Mouse (Mus musculus): ENCODE results near the gene Gba. TPM values are rescaled to one million over a fixed set of nuclear protein-coding genes. Genes with fewer than 3 reads are reported as not detected.

Gba gene
- polyA plus RNA-seq, 2 experiments, result 51.2 to 53.3 TPM

GRCm38 (mm10) chr3:89193351-89193750 is 9.4 kb upstream of the Gba start:
- ATAC-seq (ENCODE audit: low FRiP score, low read depth), result no peak
- 71% methylated on average over 1 of the region's 1 CpGs for WGBS

GRCm38 (mm10) chr3:89193853-89194252 is 8.9 kb upstream of the Gba start:
- H3K4me2 ChIP-seq (replicated peaks; ENCODE audit: low read depth, low read length, severe bottlenecking), result no peak overlapping the region
- H3K27ac ChIP-seq (replicated peaks; ENCODE audit: low read depth, low read length), result no peak overlapping the region
- no peaks in the 10 kb centered on the region for H3K27me3 ChIP-seq (ENCODE audit: control insufficient read depth, insufficient read depth, low read length)
- WGBS, result 91% methylated on average over 2 of the region's 2 CpGs
- no peaks in the 10 kb centered on the region for H3K9me3 ChIP-seq (ENCODE audit: control insufficient read depth, low read length)
- DNase-seq (ENCODE audit: low spot score) (no peak), ATAC-seq (ENCODE audit: low FRiP score, low read depth) (no peak)
- no peak for TF ChIP-seq POLR2A (IDR thresholded peaks at IDR 0.05; ENCODE audit: borderline replicate concordance, extremely low read depth, insufficient read depth, insufficient read length)
- H3K9ac ChIP-seq (ENCODE audit: low read depth, low read length, severe bottlenecking), result no peak overlapping the region
- peaks cover 2% of the 10 kb centered on the region for H3K36me3 ChIP-seq (ENCODE audit: control insufficient read depth, insufficient read depth, low read length)
- peaks cover 8% of the 10 kb centered on the region for H3K4me1 ChIP-seq (ENCODE audit: control insufficient read depth, insufficient read depth, low read length)
- H3K4me3 ChIP-seq (replicated peaks; ENCODE audit: low read length), result no peak overlapping the region

More at GRCm38 (mm10) chr3:89193351-89193750, 9.4 kb upstream of the Gba start:
- Histone ChIP-seq H3K4me2 (replicated peaks; ENCODE audit: low read depth, low read length, severe bottlenecking) (no peak overlapping the region), H3K9me3 (ENCODE audit: control insufficient read depth, low read length) (no peaks in the 10 kb centered on the region), H3K9ac (ENCODE audit: low read depth, low read length, severe bottlenecking) (no peak overlapping the region), H3K27ac (replicated peaks; ENCODE audit: low read depth, low read length) (no peak overlapping the region), H3K27me3 (ENCODE audit: control insufficient read depth, insufficient read depth, low read length) (no peaks in the 10 kb centered on the region), H3K4me3 (replicated peaks; ENCODE audit: low read length) (no peak overlapping the region), H3K36me3 (ENCODE audit: control insufficient read depth, insufficient read depth, low read length) (peaks cover 7% of the 10 kb centered on the region), H3K4me1 (ENCODE audit: control insufficient read depth, insufficient read depth, low read length) (peaks cover 8% of the 10 kb centered on the region)
- no peak for DNase-seq (ENCODE audit: low spot score)
- TF ChIP-seq POLR2A (IDR thresholded peaks at IDR 0.05; ENCODE audit: borderline replicate concordance, extremely low read depth, insufficient read depth, insufficient read length), result no peak

- 11% methylated on average over 33 of the region's 33 CpGs for WGBS
- Histone ChIP-seq H3K4me1 (ENCODE audit: control insufficient read depth, insufficient read depth, low read length) (peaks cover 8% of the 10 kb centered on the region), H3K27me3 (ENCODE audit: control insufficient read depth, insufficient read depth, low read length) (no peaks in the 10 kb centered on the region), H3K9ac (ENCODE audit: low read depth, low read length, severe bottlenecking) (peak overlapping the region; percentile 60), H3K9me3 (ENCODE audit: control insufficient read depth, low read length) (no peaks in the 10 kb centered on the region), H3K36me3 (ENCODE audit: control insufficient read depth, insufficient read depth, low read length) (no peaks in the 10 kb centered on the region), H3K4me2 (replicated peaks; ENCODE audit: low read depth, low read length, severe bottlenecking) (peak overlapping the region; percentile 66), H3K4me3 (replicated peaks; ENCODE audit: low read length) (peak overlapping the region; percentile 40), H3K27ac (replicated peaks; ENCODE audit: low read depth, low read length) (peak overlapping the region; percentile 67)
- peak; percentile 96 for ATAC-seq (ENCODE audit: low FRiP score, low read depth)
- peak; percentile 96 for DNase-seq (ENCODE audit: low spot score)
- peak; percentile 76; the same call in 1 of the 2 replicates for TF ChIP-seq POLR2A (IDR thresholded peaks at IDR 0.05; ENCODE audit: borderline replicate concordance, extremely low read depth, insufficient read depth, insufficient read length)
Measured at GRCm38 (mm10) chr3:89195979-89196877, 6.5 kb upstream of the Gba start.

- no peak for ATAC-seq (ENCODE audit: low FRiP score, low read depth)
- DNase-seq (ENCODE audit: low spot score), result no peak
Measured at GRCm38 (mm10) chr3:89199839-89200238, 2.9 kb upstream of the Gba start.

GRCm38 (mm10) chr3:89203142-89203514 is 400 bp downstream of the Gba start:
- no peaks in the 10 kb centered on the region for H3K9me3 ChIP-seq (ENCODE audit: control insufficient read depth, low read length)
- H3K9ac ChIP-seq (ENCODE audit: low read depth, low read length, severe bottlenecking), result peak overlapping the region; percentile 43
- TF ChIP-seq POLR2A (IDR thresholded peaks at IDR 0.05; ENCODE audit: borderline replicate concordance, extremely low read depth, insufficient read depth, insufficient read length), result no peak
- 36% methylated on average over 5 of the region's 5 CpGs for WGBS
- no peak overlapping the region for H3K27ac ChIP-seq (replicated peaks; ENCODE audit: low read depth, low read length)
- ATAC-seq (ENCODE audit: low FRiP score, low read depth) (no peak), DNase-seq (ENCODE audit: low spot score) (no peak)
- H3K4me1 ChIP-seq (ENCODE audit: control insufficient read depth, insufficient read depth, low read length), result peaks cover 4% of the 10 kb centered on the region
- peak overlapping the region; percentile 46 for H3K4me3 ChIP-seq (replicated peaks; ENCODE audit: low read length)
- no peaks in the 10 kb centered on the region for H3K27me3 ChIP-seq (ENCODE audit: control insufficient read depth, insufficient read depth, low read length)
- peak overlapping the region; percentile 52 for H3K4me2 ChIP-seq (replicated peaks; ENCODE audit: low read depth, low read length, severe bottlenecking)
- H3K36me3 ChIP-seq (ENCODE audit: control insufficient read depth, insufficient read depth, low read length), result peaks cover 30% of the 10 kb centered on the region

More at GRCm38 (mm10) chr3:89199839-89200238, 2.9 kb upstream of the Gba start:
- H3K4me3 ChIP-seq (replicated peaks; ENCODE audit: low read length), result no peak overlapping the region
- H3K27me3 ChIP-seq (ENCODE audit: control insufficient read depth, insufficient read depth, low read length), result no peaks in the 10 kb centered on the region
- 76% methylated on average over 3 of the region's 3 CpGs for WGBS
- TF ChIP-seq POLR2A (IDR thresholded peaks at IDR 0.05; ENCODE audit: borderline replicate concordance, extremely low read depth, insufficient read depth, insufficient read length), result no peak
- H3K9ac ChIP-seq (ENCODE audit: low read depth, low read length, severe bottlenecking), result no peak overlapping the region
- H3K4me1 ChIP-seq (ENCODE audit: control insufficient read depth, insufficient read depth, low read length), result peaks cover 12% of the 10 kb centered on the region
- H3K9me3 ChIP-seq (ENCODE audit: control insufficient read depth, low read length), result no peaks in the 10 kb centered on the region
- H3K4me2 ChIP-seq (replicated peaks; ENCODE audit: low read depth, low read length, severe bottlenecking), result no peak overlapping the region
- H3K36me3 ChIP-seq (ENCODE audit: control insufficient read depth, insufficient read depth, low read length), result no peaks in the 10 kb centered on the region; the same call in 1 of the 2 replicates
- no peak overlapping the region for H3K27ac ChIP-seq (replicated peaks; ENCODE audit: low read depth, low read length)

Measured in limb, embryonic 14.5 days (tissue).